Mouse (Mus musculus): ENCODE results near the gene Pacs1. TPM values are rescaled to one million over a fixed set of nuclear protein-coding genes. Genes with fewer than 3 reads are reported as not detected.
"Not testable (repeated sequence)": the region's sequence is repeated elsewhere in the genome, so short reads cannot be mapped to it uniquely, and the experiment has no call there.

Gene Pacs1
- polyA plus RNA-seq, 1 experiment, result 58.9 TPM

DNA sequence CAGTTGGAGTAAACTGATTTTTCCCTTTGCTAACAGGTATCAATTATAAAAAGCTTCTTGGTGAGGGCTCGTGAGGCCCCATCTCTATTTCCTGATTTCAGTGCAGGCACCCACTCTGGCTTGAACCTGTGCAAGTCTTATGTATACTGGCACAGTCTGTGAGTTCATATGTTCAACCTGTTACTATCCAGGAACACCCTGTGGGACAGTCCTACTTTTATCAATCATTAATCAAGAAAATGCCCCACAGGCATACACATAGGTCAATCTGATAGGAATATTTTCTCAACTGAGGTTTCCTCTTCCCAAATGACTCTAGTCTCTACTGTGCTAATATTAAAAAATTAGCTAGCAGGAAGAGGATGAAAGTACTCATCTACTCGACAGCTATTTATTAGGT lies 42.8 kb downstream of the Pacs1 start:
- no peaks in the 10 kb centered on the region for H3K4me1 ChIP-seq (replicated peaks; ENCODE audit: control insufficient read depth, insufficient read depth, low read length)
- H3K27me3 ChIP-seq (ENCODE audit: control insufficient read depth, insufficient read depth, low read length), result no peaks in the 10 kb centered on the region
- no peak overlapping the region for H3K4me3 ChIP-seq (ENCODE audit: control insufficient read depth, insufficient read depth, low read length)
- TF ChIP-seq CTCF (IDR thresholded peaks at IDR 0.05; ENCODE audit: borderline replicate concordance, control insufficient read depth, extremely low read depth, insufficient read depth, low read length, poor library complexity), result no peak
- TF ChIP-seq POLR2A (IDR thresholded peaks at IDR 0.05; ENCODE audit: control insufficient read depth, extremely low read depth, insufficient read depth, low read length, poor library complexity), result no peak
- 97% methylated on average over 2 of the region's 2 CpGs for WGBS
- H3K36me3 ChIP-seq (ENCODE audit: control insufficient read depth, insufficient read depth, low read length), result no peaks in the 10 kb centered on the region
- H3K27ac ChIP-seq (ENCODE audit: control insufficient read depth, insufficient read depth, low read length), result no peak overlapping the region
- DNase-seq, result no peak

DNA sequence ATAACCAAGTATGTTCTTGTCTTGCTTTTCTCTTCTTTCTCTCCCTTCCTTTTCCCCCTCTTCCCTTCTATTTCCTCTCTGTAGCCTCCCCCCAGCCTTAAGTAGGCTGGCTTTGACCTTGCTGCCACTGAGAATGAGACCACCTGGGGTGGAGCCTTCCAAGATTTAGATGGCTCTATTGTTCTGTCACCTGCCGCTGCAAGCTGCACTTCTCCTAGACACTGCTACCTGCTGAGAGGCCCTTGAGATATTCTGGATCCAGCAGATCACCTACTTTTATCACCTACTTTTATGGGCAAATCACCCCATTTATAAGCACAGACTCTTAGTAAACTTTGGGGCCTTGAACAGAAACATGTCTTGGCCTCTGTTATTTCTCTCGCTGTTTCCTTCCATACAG lies 48.3 kb downstream of the Pacs1 start:
- 99% methylated on average over 2 of the region's 2 CpGs for WGBS
- Histone ChIP-seq H3K4me1 (replicated peaks; ENCODE audit: control insufficient read depth, insufficient read depth, low read length) (no peaks in the 10 kb centered on the region), H3K27me3 (ENCODE audit: control insufficient read depth, insufficient read depth, low read length) (no peaks in the 10 kb centered on the region), H3K27ac (ENCODE audit: control insufficient read depth, insufficient read depth, low read length) (no peak overlapping the region), H3K4me3 (ENCODE audit: control insufficient read depth, insufficient read depth, low read length) (no peak overlapping the region), H3K36me3 (ENCODE audit: control insufficient read depth, insufficient read depth, low read length) (no peaks in the 10 kb centered on the region)
- DNase-seq, result no peak
- TF ChIP-seq CTCF (IDR thresholded peaks at IDR 0.05; ENCODE audit: borderline replicate concordance, control insufficient read depth, extremely low read depth, insufficient read depth, low read length, poor library complexity), result no peak
- no peak for TF ChIP-seq POLR2A (IDR thresholded peaks at IDR 0.05; ENCODE audit: control insufficient read depth, extremely low read depth, insufficient read depth, low read length, poor library complexity)

DNA sequence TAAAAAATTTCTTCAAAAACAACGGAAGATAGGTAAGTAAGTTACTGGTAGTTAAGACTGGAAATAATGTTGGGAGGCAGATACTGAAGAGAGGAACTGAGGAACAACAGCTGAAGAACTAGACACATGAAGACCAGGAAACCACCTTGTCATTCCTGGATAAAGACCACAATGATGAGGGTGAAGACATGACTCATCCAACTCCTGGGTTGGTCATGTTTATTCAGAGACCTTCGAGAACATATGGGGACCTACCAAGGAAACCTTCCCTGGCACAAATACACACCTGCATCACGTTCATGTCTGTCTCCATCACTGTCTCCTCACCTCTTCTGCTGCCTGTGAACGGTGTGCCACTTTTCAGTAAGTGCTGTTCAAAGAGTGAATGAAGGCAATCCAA lies 48.8 kb downstream of the Pacs1 start:
- no peaks in the 10 kb centered on the region for H3K4me1 ChIP-seq (replicated peaks; ENCODE audit: control insufficient read depth, insufficient read depth, low read length)
- H3K36me3 ChIP-seq (ENCODE audit: control insufficient read depth, insufficient read depth, low read length), result no peaks in the 10 kb centered on the region
- TF ChIP-seq CTCF (IDR thresholded peaks at IDR 0.05; ENCODE audit: borderline replicate concordance, control insufficient read depth, extremely low read depth, insufficient read depth, low read length, poor library complexity) (no peak), POLR2A (IDR thresholded peaks at IDR 0.05; ENCODE audit: control insufficient read depth, extremely low read depth, insufficient read depth, low read length, poor library complexity) (no peak)
- H3K4me3 ChIP-seq (ENCODE audit: control insufficient read depth, insufficient read depth, low read length), result no peak overlapping the region
- WGBS, result 93% methylated on average over 4 of the region's 4 CpGs
- no peaks in the 10 kb centered on the region for H3K27me3 ChIP-seq (ENCODE audit: control insufficient read depth, insufficient read depth, low read length)
- DNase-seq, result no peak
- H3K27ac ChIP-seq (ENCODE audit: control insufficient read depth, insufficient read depth, low read length), result no peak overlapping the region

DNA sequence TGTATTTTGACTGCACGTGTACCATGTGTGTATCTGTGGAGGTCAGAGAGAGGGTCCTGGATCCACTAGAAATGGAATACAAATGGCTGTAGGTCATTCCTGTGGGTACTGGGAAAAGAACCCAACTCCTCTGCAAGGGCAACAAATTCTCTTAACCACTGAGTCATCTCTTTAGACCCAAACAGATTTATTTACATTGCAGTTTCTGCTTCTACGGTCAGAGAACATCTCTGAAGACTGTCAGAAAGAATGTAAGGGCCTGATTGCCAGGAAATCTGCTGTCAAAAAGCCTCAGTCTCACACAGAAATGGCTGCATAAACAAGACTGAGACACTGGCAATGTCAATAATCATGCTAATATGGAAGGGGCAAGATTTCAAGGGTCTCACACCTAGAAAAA lies 51.0 kb downstream of the Pacs1 start:
- WGBS, result 96% methylated on average over 2 of the region's 2 CpGs
- H3K36me3 ChIP-seq (ENCODE audit: control insufficient read depth, insufficient read depth, low read length), result no peaks in the 10 kb centered on the region

DNA sequence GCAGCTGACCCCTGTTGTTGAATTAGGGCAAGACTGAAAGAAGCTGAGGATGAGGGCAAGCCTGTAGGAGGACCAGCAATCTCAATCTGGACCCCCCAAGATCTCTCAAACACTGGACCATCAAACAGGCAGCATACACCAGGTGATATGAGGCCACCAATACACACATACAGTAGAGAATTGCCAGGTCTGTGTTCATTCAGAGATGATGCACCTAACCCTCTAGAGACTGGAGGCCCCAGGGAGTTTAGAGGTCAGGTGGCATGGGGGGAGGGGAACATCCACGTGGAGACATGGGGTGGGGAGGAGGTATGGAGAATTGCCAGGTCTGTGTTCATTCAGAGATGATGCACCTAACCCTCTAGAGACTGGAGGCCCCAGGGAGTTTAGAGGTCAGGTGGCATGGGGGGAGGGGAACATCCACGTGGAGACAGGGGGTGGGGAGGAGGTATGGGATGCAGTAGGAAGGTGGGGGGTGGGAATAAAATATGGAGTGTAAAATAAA lies 51.6 kb downstream of the Pacs1 start:
- DNase-seq; H3K36me3 ChIP-seq (ENCODE audit: control insufficient read depth, insufficient read depth, low read length); H3K4me1 ChIP-seq (replicated peaks; ENCODE audit: control insufficient read depth, insufficient read depth, low read length); H3K27me3 ChIP-seq (ENCODE audit: control insufficient read depth, insufficient read depth, low read length); H3K4me3 ChIP-seq (ENCODE audit: control insufficient read depth, insufficient read depth, low read length); H3K27ac ChIP-seq (ENCODE audit: control insufficient read depth, insufficient read depth, low read length): not testable (repeated sequence)
- WGBS, result 62% methylated on average over 2 of the region's 2 CpGs

More for the DNA sequence above, 51.0 kb downstream of the Pacs1 start:
- Histone ChIP-seq H3K27ac (ENCODE audit: control insufficient read depth, insufficient read depth, low read length) (no peak overlapping the region), H3K4me3 (ENCODE audit: control insufficient read depth, insufficient read depth, low read length) (no peak overlapping the region), H3K27me3 (ENCODE audit: control insufficient read depth, insufficient read depth, low read length) (no peaks in the 10 kb centered on the region), H3K4me1 (replicated peaks; ENCODE audit: control insufficient read depth, insufficient read depth, low read length) (no peaks in the 10 kb centered on the region)
- TF ChIP-seq POLR2A (IDR thresholded peaks at IDR 0.05; ENCODE audit: control insufficient read depth, extremely low read depth, insufficient read depth, low read length, poor library complexity) (no peak), CTCF (IDR thresholded peaks at IDR 0.05; ENCODE audit: borderline replicate concordance, control insufficient read depth, extremely low read depth, insufficient read depth, low read length, poor library complexity) (no peak)
- DNase-seq, result no peak

DNA sequence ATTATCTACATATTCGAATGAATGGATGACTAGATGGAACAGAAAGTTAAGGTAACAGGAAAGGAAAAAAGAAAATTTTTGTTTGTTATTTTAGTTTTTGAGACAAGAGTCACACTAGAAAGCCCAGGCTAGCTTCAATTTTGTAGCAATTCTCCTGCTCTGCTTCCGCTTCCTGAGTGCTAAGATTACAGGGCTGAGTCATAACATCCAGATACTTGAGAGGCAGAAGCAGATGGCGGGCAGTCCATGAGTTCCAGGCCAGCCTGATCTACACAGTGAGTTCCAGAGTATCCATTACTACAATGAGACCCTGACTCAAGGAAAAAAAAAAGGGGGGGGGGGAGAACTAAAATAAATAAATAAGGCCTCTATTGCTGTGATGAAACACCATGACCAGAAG lies 52.5 kb downstream of the Pacs1 start:
- no peak overlapping the region for H3K27ac ChIP-seq (ENCODE audit: control insufficient read depth, insufficient read depth, low read length)
- no peak for TF ChIP-seq POLR2A (IDR thresholded peaks at IDR 0.05; ENCODE audit: control insufficient read depth, extremely low read depth, insufficient read depth, low read length, poor library complexity)
- TF ChIP-seq CTCF (IDR thresholded peaks at IDR 0.05; ENCODE audit: borderline replicate concordance, control insufficient read depth, extremely low read depth, insufficient read depth, low read length, poor library complexity), result no peak
- no peak for DNase-seq
- no peaks in the 10 kb centered on the region for H3K27me3 ChIP-seq (ENCODE audit: control insufficient read depth, insufficient read depth, low read length)
- no peak overlapping the region for H3K4me3 ChIP-seq (ENCODE audit: control insufficient read depth, insufficient read depth, low read length)
- H3K4me1 ChIP-seq (replicated peaks; ENCODE audit: control insufficient read depth, insufficient read depth, low read length), result no peaks in the 10 kb centered on the region
- 94% methylated on average over 3 of the region's 3 CpGs for WGBS
- no peaks in the 10 kb centered on the region for H3K36me3 ChIP-seq (ENCODE audit: control insufficient read depth, insufficient read depth, low read length)

DNA sequence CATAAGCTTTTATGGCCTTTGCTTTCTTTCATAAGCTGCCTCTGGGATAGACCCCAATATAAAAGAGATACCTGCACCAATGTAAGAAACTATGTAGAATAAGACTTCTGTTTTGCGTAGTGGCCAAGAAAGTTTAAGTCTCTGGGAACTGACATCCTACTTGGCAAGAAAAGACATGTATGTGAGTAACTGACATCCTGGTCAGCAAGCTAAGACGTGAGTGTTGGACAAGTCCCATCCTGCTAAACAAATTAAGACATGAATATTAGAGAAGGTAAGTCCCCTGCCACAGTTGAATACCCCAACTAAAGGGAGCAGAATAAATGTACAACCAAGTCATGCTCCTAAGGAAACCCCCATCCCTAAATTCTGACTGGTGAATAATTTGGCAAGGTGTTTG lies 71.2 kb downstream of the Pacs1 start:
- WGBS, result 95% methylated on average over 2 of the region's 2 CpGs
- Histone ChIP-seq H3K4me3 (ENCODE audit: control insufficient read depth, insufficient read depth, low read length) (no peak overlapping the region), H3K36me3 (ENCODE audit: control insufficient read depth, insufficient read depth, low read length) (no peaks in the 10 kb centered on the region), H3K4me1 (replicated peaks; ENCODE audit: control insufficient read depth, insufficient read depth, low read length) (no peaks in the 10 kb centered on the region), H3K27me3 (ENCODE audit: control insufficient read depth, insufficient read depth, low read length) (no peaks in the 10 kb centered on the region), H3K27ac (ENCODE audit: control insufficient read depth, insufficient read depth, low read length) (no peak overlapping the region)
- TF ChIP-seq CTCF (IDR thresholded peaks at IDR 0.05; ENCODE audit: borderline replicate concordance, control insufficient read depth, extremely low read depth, insufficient read depth, low read length, poor library complexity) (no peak), POLR2A (IDR thresholded peaks at IDR 0.05; ENCODE audit: control insufficient read depth, extremely low read depth, insufficient read depth, low read length, poor library complexity) (no peak)
- DNase-seq, result no peak

DNA sequence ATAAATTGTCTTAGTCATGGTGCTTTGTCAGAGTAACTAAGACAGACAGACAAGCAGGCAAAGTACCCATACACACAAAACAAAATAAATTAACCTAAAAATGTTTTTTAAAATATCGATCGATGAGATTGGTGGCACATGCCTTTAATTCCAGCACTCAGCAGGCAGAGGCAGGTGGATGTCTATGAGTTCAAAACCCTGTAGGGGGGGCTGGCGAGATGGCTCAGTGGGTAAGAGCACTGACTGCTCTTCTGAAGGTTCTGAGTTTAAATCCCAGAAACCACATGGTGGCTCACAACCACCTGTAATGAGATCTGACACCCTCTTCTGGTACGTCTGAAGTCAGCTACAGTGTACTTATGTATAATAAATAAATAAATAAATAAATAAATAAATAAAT lies 72.3 kb downstream of the Pacs1 start:
- not testable (repeated sequence) for H3K27ac ChIP-seq (ENCODE audit: control insufficient read depth, insufficient read depth, low read length); H3K27me3 ChIP-seq (ENCODE audit: control insufficient read depth, insufficient read depth, low read length); H3K36me3 ChIP-seq (ENCODE audit: control insufficient read depth, insufficient read depth, low read length); H3K4me1 ChIP-seq (replicated peaks; ENCODE audit: control insufficient read depth, insufficient read depth, low read length); H3K4me3 ChIP-seq (ENCODE audit: control insufficient read depth, insufficient read depth, low read length)
- 80% methylated on average over 4 of the region's 4 CpGs for WGBS
- DNase-seq, result peak; percentile 43

All from thymus, adult 2 months (tissue).